Mouse (Mus musculus): ENCODE measurements around the gene Mettl17. TPM values are rescaled to one million over a fixed set of nuclear protein-coding genes. Genes with fewer than 3 reads are reported as not detected.
A peak's percentile ranks its signal among the peaks of the same experiment; 100 is the strongest.
"Not testable (repeated sequence)": the region's sequence is repeated elsewhere in the genome, so short reads cannot be mapped to it uniquely, and the experiment has no call there.

Mettl17 gene
- polyA plus RNA-seq (2015; fragmentation: Nextera tagmentation; extraction: Ambion mirVana): 82.7 and 87.6 TPM in 2 replicates

DNA sequence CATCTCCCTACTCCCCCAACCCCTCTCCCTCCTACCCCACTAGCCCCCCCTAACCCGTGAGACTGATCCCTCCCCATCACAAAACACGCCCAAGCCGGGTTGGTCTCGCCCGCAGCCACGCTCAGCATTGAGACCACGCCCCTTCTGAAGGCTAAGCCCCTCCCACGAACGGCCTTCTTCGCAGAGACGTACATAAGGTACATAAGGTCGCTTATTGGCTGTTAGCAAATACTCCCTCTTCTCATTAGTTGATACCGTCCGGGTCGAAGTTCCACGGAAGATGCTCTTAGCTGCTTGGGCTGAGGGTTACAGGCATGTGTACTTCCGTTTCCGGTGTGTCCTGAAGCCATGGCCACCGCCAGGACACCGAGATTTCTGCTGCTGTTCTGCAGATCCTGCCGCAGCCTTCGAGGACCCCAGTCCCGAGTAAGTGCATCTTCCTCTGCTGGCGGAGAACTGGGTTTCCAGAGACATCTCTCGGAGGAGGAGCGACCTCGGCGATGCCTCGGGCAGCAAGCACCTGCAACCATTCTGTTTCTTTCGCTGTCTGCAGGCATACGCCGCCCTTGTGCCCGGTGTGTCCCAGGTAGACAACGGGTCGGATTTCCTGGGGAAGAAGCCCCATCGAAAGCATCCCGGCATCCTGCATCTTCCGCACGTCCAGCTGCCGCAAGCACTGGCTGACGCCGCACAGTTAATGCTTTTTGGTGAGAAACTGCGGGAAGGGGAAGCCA, at the start of gene Mettl17:
Gene Mettl17, plus strand, starts transcription at position 245 of the 734 bp plus-strand sequence.
- peak within 1 kb of the TSS; percentile 88 for H3K9ac ChIP-seq (replicated peaks)
- H3K9me3 ChIP-seq: no peaks in the 10 kb centered on the region
- peak within 1 kb of the TSS; percentile 89 for H3K27ac ChIP-seq
- H3K27me3 ChIP-seq: no peaks in the 10 kb centered on the region
- H3K4me2 ChIP-seq (replicated peaks): peak within 1 kb of the TSS; percentile 88
- WGBS: under 1% methylated on average over 43 of the region's 43 CpGs
- peaks cover 20% of the 10 kb centered on the region for H3K4me1 ChIP-seq (replicated peaks)
- peak within 1 kb of the TSS; percentile 81 for H3K4me3 ChIP-seq (replicated peaks)
- ATAC-seq: peak; percentile 99
- H3K36me3 ChIP-seq: peaks cover 32% of the 10 kb centered on the region

GRCm38 (mm10) chr14:51838480-51838879, 46.2 kb upstream of the Mettl17 start:
- not testable (repeated sequence) for ATAC-seq, H3K9me3 ChIP-seq

DNA sequence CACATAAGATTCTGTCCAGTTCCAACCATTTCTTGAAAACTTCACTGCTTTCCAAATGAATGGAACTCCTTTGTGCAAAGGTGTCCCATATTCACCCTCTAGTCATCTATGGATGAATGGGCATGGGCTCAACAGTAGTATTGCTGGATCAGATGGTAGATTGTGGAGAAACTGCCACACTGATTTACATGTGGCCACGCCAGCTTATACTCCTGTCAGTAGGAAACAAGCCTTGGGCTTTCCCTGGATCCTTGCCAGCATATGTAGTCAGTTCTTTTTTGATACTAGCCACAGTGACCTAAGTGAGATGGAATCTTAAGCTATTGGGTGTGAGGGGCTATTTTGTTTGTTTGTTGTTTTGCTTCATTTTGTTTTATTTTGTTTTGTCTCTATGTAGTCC, 42.4 kb upstream of the Mettl17 start:
- ATAC-seq: no peak
- no peak overlapping the region for H3K4me2 ChIP-seq (replicated peaks)
- H3K4me1 ChIP-seq (replicated peaks): no peaks in the 10 kb centered on the region
- no peaks in the 10 kb centered on the region for H3K9me3 ChIP-seq
- H3K27ac ChIP-seq: no peak overlapping the region
- no peaks in the 10 kb centered on the region for H3K36me3 ChIP-seq
- 54% methylated on average over 1 of the region's 1 CpGs for WGBS
- no peaks in the 10 kb centered on the region for H3K27me3 ChIP-seq
- no peak overlapping the region for H3K9ac ChIP-seq (replicated peaks)
- H3K4me3 ChIP-seq (replicated peaks): no peak overlapping the region

More at GRCm38 (mm10) chr14:51838480-51838879, 46.2 kb upstream of the Mettl17 start:
- H3K9ac ChIP-seq (replicated peaks); H3K4me2 ChIP-seq (replicated peaks); H3K4me3 ChIP-seq (replicated peaks); H3K36me3 ChIP-seq; H3K4me1 ChIP-seq (replicated peaks); H3K27ac ChIP-seq; H3K27me3 ChIP-seq: not testable (repeated sequence)
- WGBS: 17% methylated on average over 2 of the region's 2 CpGs

DNA sequence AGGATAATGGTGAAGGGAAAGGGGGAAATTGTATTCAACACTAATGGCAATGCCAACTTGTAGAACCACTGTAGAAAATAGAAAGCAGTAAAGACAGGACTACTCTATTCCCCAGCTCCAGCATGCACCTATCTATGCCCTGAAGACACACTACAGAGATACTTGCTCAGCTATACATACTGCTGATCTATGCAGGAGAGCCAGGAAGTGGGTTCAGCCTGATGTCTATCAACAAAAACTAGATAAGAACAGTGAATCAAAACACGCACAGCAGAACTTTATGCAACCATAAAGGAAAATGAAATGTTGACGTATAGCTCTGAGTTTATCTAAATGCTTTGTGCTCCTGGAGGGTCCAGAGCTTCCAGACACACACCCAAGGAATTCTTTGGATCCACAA, 41.9 kb upstream of the Mettl17 start:
- Histone ChIP-seq H3K27ac (no peak overlapping the region), H3K9me3 (no peaks in the 10 kb centered on the region), H3K4me2 (replicated peaks) (no peak overlapping the region), H3K36me3 (no peaks in the 10 kb centered on the region), H3K4me3 (replicated peaks) (no peak overlapping the region), H3K4me1 (replicated peaks) (no peaks in the 10 kb centered on the region), H3K27me3 (no peaks in the 10 kb centered on the region), H3K9ac (replicated peaks) (no peak overlapping the region)
- ATAC-seq: no peak
- 84% methylated on average over 2 of the region's 2 CpGs for WGBS

- no peak overlapping the region for H3K4me3 ChIP-seq (replicated peaks)
- H3K9ac ChIP-seq (replicated peaks): no peak overlapping the region
- no peak overlapping the region for H3K4me2 ChIP-seq (replicated peaks)
- H3K9me3 ChIP-seq: no peaks in the 10 kb centered on the region
- ATAC-seq: no peak
- H3K27ac ChIP-seq: no peak overlapping the region
- no peaks in the 10 kb centered on the region for H3K4me1 ChIP-seq (replicated peaks)
- H3K27me3 ChIP-seq: no peaks in the 10 kb centered on the region
- H3K36me3 ChIP-seq: no peaks in the 10 kb centered on the region
Measured at GRCm38 (mm10) chr14:51843882-51844281, 40.8 kb upstream of the Mettl17 start.

- WGBS: 80% methylated on average over 3 of the region's 3 CpGs
Measured at GRCm38 (mm10) chr14:51846566-51846965, 38.1 kb upstream of the Mettl17 start.

DNA sequence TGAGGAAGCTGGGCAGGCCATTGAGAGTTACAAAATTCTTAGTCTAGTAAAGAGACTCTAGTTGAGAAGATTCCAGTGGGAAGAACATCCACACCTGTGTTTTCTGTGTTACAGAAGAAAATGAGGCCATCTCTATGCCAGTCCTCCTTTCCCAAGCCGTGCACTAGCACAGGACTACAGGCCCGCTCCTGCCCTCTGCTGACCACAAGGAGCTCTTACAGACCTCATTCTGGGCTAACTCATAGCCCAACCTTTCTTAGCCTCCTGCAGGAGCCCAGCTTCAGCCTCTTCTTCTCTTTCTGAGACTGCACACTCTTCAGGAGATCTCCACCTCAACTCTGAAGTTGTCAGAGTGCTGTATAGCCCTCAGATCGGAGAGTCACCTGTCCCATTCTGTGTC, 33.6 kb upstream of the Mettl17 start:
- H3K27me3 ChIP-seq; H3K36me3 ChIP-seq; H3K4me2 ChIP-seq (replicated peaks); H3K9ac ChIP-seq (replicated peaks); H3K4me3 ChIP-seq (replicated peaks); H3K9me3 ChIP-seq; H3K4me1 ChIP-seq (replicated peaks); H3K27ac ChIP-seq: not testable (repeated sequence)
- WGBS: 51% methylated on average over 3 of the region's 3 CpGs
- ATAC-seq: 0 out of 2 replicates have a peak, but pooled peaks have one; percentile 40

More at GRCm38 (mm10) chr14:51846566-51846965, 38.1 kb upstream of the Mettl17 start:
- H3K27me3 ChIP-seq: no peaks in the 10 kb centered on the region
- no peak overlapping the region for H3K27ac ChIP-seq
- H3K4me3 ChIP-seq (replicated peaks): no peak overlapping the region
- no peak for ATAC-seq
- H3K4me2 ChIP-seq (replicated peaks): no peak overlapping the region
- no peaks in the 10 kb centered on the region for H3K9me3 ChIP-seq
- no peak overlapping the region for H3K9ac ChIP-seq (replicated peaks)
- no peaks in the 10 kb centered on the region for H3K4me1 ChIP-seq (replicated peaks)
- H3K36me3 ChIP-seq: no peaks in the 10 kb centered on the region

GRCm38 (mm10) chr14:51853399-51853798, 31.2 kb upstream of the Mettl17 start, which contains the start of gene Ear6:
Ear6 (plus strand) TSS chr14:51853699.
- H3K27ac ChIP-seq: no peak within 1 kb of the TSS
- H3K9me3 ChIP-seq: no peaks in the 10 kb centered on the region
- no peaks in the 10 kb centered on the region for H3K4me1 ChIP-seq (replicated peaks)
- ATAC-seq: no peak
- H3K9ac ChIP-seq (replicated peaks): no peak within 1 kb of the TSS
- H3K36me3 ChIP-seq: no peaks in the 10 kb centered on the region
- H3K4me3 ChIP-seq (replicated peaks): no peak within 1 kb of the TSS
- H3K27me3 ChIP-seq: no peaks in the 10 kb centered on the region
- no peak within 1 kb of the TSS for H3K4me2 ChIP-seq (replicated peaks)

GRCm38 (mm10) chr14:51855280-51855679, 29.4 kb upstream of the Mettl17 start:
- not testable (repeated sequence) for ATAC-seq; H3K27ac ChIP-seq; H3K36me3 ChIP-seq; H3K27me3 ChIP-seq; H3K9ac ChIP-seq (replicated peaks); H3K4me2 ChIP-seq (replicated peaks); H3K9me3 ChIP-seq; H3K4me3 ChIP-seq (replicated peaks); H3K4me1 ChIP-seq (replicated peaks)
- 88% methylated on average over 7 of the region's 7 CpGs for WGBS

DNA sequence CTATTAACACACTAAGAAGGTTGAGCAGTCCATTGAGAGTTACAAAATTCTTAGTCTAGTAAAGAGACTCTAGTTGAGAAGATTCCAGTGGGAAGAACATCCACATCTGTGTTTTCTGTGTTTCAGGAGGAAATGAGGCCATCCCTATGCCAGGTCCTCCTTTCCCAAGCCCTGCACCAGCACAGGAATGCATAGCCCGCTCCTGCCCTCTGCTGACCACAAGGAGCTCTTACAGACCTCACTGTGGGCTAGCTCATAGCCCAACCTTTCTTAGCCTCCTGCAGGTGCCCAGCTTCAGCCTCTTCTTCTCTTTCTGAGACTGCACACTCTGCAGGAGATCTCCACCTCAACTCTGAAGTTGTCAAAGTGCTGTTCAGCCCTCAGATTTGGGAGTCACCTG, 21.0 kb upstream of the Mettl17 start:
- not testable (repeated sequence) for H3K27me3 ChIP-seq; ATAC-seq; H3K9me3 ChIP-seq; H3K27ac ChIP-seq; H3K4me2 ChIP-seq (replicated peaks); H3K36me3 ChIP-seq; H3K4me3 ChIP-seq (replicated peaks); H3K9ac ChIP-seq (replicated peaks); H3K4me1 ChIP-seq (replicated peaks)
- WGBS: 6% methylated on average over 1 of the region's 1 CpGs

- no peak overlapping the region for H3K4me2 ChIP-seq (replicated peaks)
- H3K4me3 ChIP-seq (replicated peaks): no peak overlapping the region
- H3K36me3 ChIP-seq: no peaks in the 10 kb centered on the region
- 77% methylated on average over 2 of the region's 2 CpGs for WGBS
- H3K4me1 ChIP-seq (replicated peaks): no peaks in the 10 kb centered on the region
- ATAC-seq: no peak
- H3K27me3 ChIP-seq: no peaks in the 10 kb centered on the region
- no peak overlapping the region for H3K9ac ChIP-seq (replicated peaks)
- H3K27ac ChIP-seq: no peak overlapping the region
- no peaks in the 10 kb centered on the region for H3K9me3 ChIP-seq
Measured at GRCm38 (mm10) chr14:51870756-51871155, 13.9 kb upstream of the Mettl17 start.

GRCm38 (mm10) chr14:51871741-51872140, 12.9 kb upstream of the Mettl17 start:
- WGBS: 76% methylated on average over 9 of the region's 9 CpGs
- H3K27ac ChIP-seq: no peak overlapping the region
- no peak for ATAC-seq

GRCm38 (mm10) chr14:51877517-51877916, 7.1 kb upstream of the Mettl17 start:
- Histone ChIP-seq H3K27ac (no peak overlapping the region), H3K4me2 (replicated peaks) (no peak overlapping the region), H3K4me3 (replicated peaks) (no peak overlapping the region), H3K27me3 (no peaks in the 10 kb centered on the region), H3K9ac (replicated peaks) (no peak overlapping the region), H3K36me3 (no peaks in the 10 kb centered on the region), H3K9me3 (no peaks in the 10 kb centered on the region), H3K4me1 (replicated peaks) (no peaks in the 10 kb centered on the region)
- 89% methylated on average over 3 of the region's 3 CpGs for WGBS
- ATAC-seq: no peak

More at GRCm38 (mm10) chr14:51871741-51872140, 12.9 kb upstream of the Mettl17 start:
- H3K9ac ChIP-seq (replicated peaks): no peak overlapping the region
- H3K4me1 ChIP-seq (replicated peaks): no peaks in the 10 kb centered on the region
- no peak overlapping the region for H3K4me3 ChIP-seq (replicated peaks)
- no peaks in the 10 kb centered on the region for H3K27me3 ChIP-seq
- H3K36me3 ChIP-seq: no peaks in the 10 kb centered on the region
- H3K4me2 ChIP-seq (replicated peaks): no peak overlapping the region
- H3K9me3 ChIP-seq: no peaks in the 10 kb centered on the region

Data from midbrain, embryonic 13.5 days (tissue).